Mouse (Mus musculus) kidney, postnatal 25 days (tissue): ENCODE data around the gene Syn3.
"Not testable (repeated sequence)": the region's sequence is repeated elsewhere in the genome, so short reads cannot be mapped to it uniquely, and the experiment has no call there.

Experiments used
- DNase-seq, 2 experiments: peaks; one replicate each; pipeline ENCODE4 v3.0.0; 2021; ENCODE audit warnings: mixed read lengths in 2 of 2

Gene Syn3

GRCm38 (mm10) chr10:86468612-86469546 lies 29.8 kb downstream of the Syn3 start:
- DNase-seq = no peak

GRCm38 (mm10) chr10:86463538-86464199 lies 35.0 kb downstream of the Syn3 start:
- peak; percentile 82 to 91 for DNase-seq

- no peak for DNase-seq
Observed at GRCm38 (mm10) chr10:86459643-86460042, 39.1 kb downstream of the Syn3 start.

GRCm38 (mm10) chr10:86457665-86458209 lies 41.0 kb downstream of the Syn3 start:
- DNase-seq = no peak

- DNase-seq = no peak
Observed at GRCm38 (mm10) chr10:86457195-86457594, 41.5 kb downstream of the Syn3 start.

- DNase-seq = peak; percentile 40 to 68
Observed at GRCm38 (mm10) chr10:86455296-86456055, 43.2 kb downstream of the Syn3 start.

GRCm38 (mm10) chr10:86452326-86452995 lies 46.2 kb downstream of the Syn3 start:
- peak; percentile 60 to 61 for DNase-seq

GRCm38 (mm10) chr10:86451294-86451693 lies 47.4 kb downstream of the Syn3 start:
- DNase-seq = peak; percentile 48 to 57

- DNase-seq = no peak
Observed at GRCm38 (mm10) chr10:86446649-86447048, 52.0 kb downstream of the Syn3 start.

GRCm38 (mm10) chr10:86445207-86445606 lies 53.5 kb downstream of the Syn3 start:
- DNase-seq = no peak

GRCm38 (mm10) chr10:86444665-86445064 lies 54.0 kb downstream of the Syn3 start:
- no peak for DNase-seq

GRCm38 (mm10) chr10:86441765-86442164 lies 56.9 kb downstream of the Syn3 start:
- DNase-seq = no peak

GRCm38 (mm10) chr10:86439640-86440039 lies 59.1 kb downstream of the Syn3 start:
- no peak for DNase-seq

GRCm38 (mm10) chr10:86437294-86437693 lies 61.4 kb downstream of the Syn3 start:
- no peak for DNase-seq

- not testable (repeated sequence) for DNase-seq
Observed at GRCm38 (mm10) chr10:86435006-86435405, 63.7 kb downstream of the Syn3 start.

- DNase-seq = peak; percentile 43 to 58
Observed at GRCm38 (mm10) chr10:86429651-86430050, 69.0 kb downstream of the Syn3 start.

GRCm38 (mm10) chr10:86427956-86428355 lies 70.7 kb downstream of the Syn3 start:
- DNase-seq = peak; percentile 16 to 49

GRCm38 (mm10) chr10:86425690-86426530 lies 72.8 kb downstream of the Syn3 start:
- DNase-seq = peak; percentile 45 to 56

- peak; percentile 23 to 56 for DNase-seq
Observed at GRCm38 (mm10) chr10:86421731-86422370, 76.8 kb downstream of the Syn3 start.

- DNase-seq = peak; percentile 72 to 80
Observed at GRCm38 (mm10) chr10:86418931-86419330, 79.8 kb downstream of the Syn3 start.

GRCm38 (mm10) chr10:86418345-86418744 lies 80.4 kb downstream of the Syn3 start:
- peak in 1 of 2 experiments; percentile 15 for DNase-seq
